Mouse (Mus musculus): Measurements from ENCODE around the gene Il15. TPM values are rescaled to one million over a fixed set of nuclear protein-coding genes. Genes with fewer than 3 reads are reported as not detected.
A peak's percentile ranks its signal among the peaks of the same experiment; 100 is the strongest.

The Il15 gene
- polyA plus RNA-seq, 1 experiment from 2014 or later = 3.5 TPM

DNA sequence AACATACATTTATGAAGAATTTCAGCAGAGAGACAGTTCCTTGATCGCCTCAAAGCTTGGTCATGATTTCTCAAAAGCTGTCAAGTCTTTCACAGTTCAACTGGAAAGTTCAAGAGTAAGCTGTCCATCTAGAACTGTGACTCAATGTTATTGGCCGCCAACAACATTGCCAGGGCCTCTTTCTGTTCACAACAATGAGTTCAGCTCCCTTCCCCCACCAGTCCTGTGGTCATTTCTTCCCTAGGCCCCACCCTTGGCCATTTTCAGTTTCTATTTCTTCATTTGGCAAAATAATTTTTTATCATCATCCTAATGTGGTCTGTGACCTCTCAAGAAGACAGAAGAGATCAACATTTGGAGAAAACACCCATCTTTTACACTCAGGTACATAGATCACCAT, 4.5 kb downstream of the Il15 start:
- no peaks in the 10 kb centered on the region for H3K27me3 ChIP-seq
- DNase-seq (ENCODE audit: low read depth, low spot score) (no peak), ATAC-seq (no peak)
- in situ Hi-C loops (cut with MboI; ENCODE audit: low pct_unique_long_range_greater_than_20kb) = no loop called here
- POLR2A ChIA-PET = interaction anchor here (0.5 to 0.7 kb wide), 2 partner anchors 20 to 86 kb away, joined by 4 read pairs; no protein-coding TSS in a partner anchor
- no peak for TF ChIP-seq CTCF (IDR thresholded peaks at IDR 0.05)
- CTCF ChIA-PET = no interaction called here

- POLR2A ChIA-PET = no interaction called here
- H3K27me3 ChIP-seq = no peaks in the 10 kb centered on the region
- in situ Hi-C loops (cut with MboI; ENCODE audit: low pct_unique_long_range_greater_than_20kb) = no loop called here
- ATAC-seq = no peak
- no peak for DNase-seq (ENCODE audit: low read depth, low spot score)
- TF ChIP-seq CTCF (IDR thresholded peaks at IDR 0.05) = no peak
- CTCF ChIA-PET = no interaction called here
These were observed 11.8 kb downstream of the Il15 start for GRCm38 (mm10) chr8:82391258-82391657.

- no peak for TF ChIP-seq CTCF (IDR thresholded peaks at IDR 0.05)
- ChIA-PET POLR2A (no interaction called here), CTCF (interaction anchor here (1.1 kb wide), 1 partner anchor 10 kb away, joined by 3 read pairs; no protein-coding TSS in a partner anchor)
- no peak for DNase-seq (ENCODE audit: low read depth, low spot score)
- ATAC-seq = no peak
- no peaks in the 10 kb centered on the region for H3K27me3 ChIP-seq
- in situ Hi-C loops (cut with MboI; ENCODE audit: low pct_unique_long_range_greater_than_20kb) = no loop called here
These were observed 14.6 kb downstream of the Il15 start for GRCm38 (mm10) chr8:82388356-82388902.

DNA sequence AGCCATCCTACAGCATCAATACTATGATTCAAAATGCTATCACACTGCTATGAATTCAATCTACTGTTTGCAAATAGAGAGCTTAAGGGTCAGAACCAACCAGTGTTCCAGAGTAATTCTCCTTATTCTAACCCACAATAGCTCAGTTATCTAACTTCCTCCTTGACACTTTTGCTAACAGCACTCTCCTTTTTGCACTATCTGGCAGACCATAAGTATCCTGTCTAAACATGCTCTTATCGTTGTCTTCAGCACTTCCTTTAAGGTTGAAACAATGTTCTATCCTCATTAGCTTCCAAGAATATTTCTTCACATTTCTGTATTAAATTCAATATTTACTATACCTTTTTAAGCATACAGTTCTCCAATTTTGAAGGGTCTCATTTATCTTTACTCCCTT, 15.4 kb downstream of the Il15 start:
- no peak for ATAC-seq
- TF ChIP-seq CTCF (IDR thresholded peaks at IDR 0.05) = no peak
- POLR2A ChIA-PET = interaction anchor here (0.7 kb wide), 1 partner anchor 75 kb away, joined by 3 read pairs; no protein-coding TSS in a partner anchor
- CTCF ChIA-PET = interaction anchor here (1.1 to 1.7 kb wide), 2 partner anchors 9 to 14 kb away, joined by 3 to 5 read pairs; no protein-coding TSS in a partner anchor
- in situ Hi-C loops (cut with MboI; ENCODE audit: low pct_unique_long_range_greater_than_20kb) = no loop called here
- no peaks in the 10 kb centered on the region for H3K27me3 ChIP-seq
- DNase-seq (ENCODE audit: low read depth, low spot score) = no peak

DNA sequence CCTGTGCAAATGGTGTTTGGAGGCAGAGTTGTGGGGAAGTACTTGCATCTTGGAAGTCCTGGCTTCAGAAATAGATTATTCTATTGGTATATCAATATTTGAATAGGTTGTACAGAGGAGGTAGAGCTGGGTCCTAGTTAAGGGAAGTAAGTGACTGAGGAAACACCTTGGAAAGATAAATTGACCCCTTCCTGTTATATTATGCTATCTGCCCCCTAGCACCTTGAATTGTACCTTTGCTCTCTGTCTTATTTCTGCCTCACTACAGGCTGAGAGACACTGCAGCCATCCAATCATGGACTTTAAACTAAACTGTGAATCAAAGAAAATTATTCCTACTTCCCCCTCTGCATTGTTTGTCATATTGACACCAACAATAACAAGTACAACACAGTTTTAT, 17.2 kb downstream of the Il15 start:
- ChIA-PET CTCF (no interaction called here), POLR2A (no interaction called here)
- no peak for TF ChIP-seq CTCF (IDR thresholded peaks at IDR 0.05)
- in situ Hi-C loops (cut with MboI; ENCODE audit: low pct_unique_long_range_greater_than_20kb) = no loop called here
- DNase-seq (ENCODE audit: low read depth, low spot score) (no peak), ATAC-seq (no peak)
- H3K27me3 ChIP-seq = no peaks in the 10 kb centered on the region

DNA sequence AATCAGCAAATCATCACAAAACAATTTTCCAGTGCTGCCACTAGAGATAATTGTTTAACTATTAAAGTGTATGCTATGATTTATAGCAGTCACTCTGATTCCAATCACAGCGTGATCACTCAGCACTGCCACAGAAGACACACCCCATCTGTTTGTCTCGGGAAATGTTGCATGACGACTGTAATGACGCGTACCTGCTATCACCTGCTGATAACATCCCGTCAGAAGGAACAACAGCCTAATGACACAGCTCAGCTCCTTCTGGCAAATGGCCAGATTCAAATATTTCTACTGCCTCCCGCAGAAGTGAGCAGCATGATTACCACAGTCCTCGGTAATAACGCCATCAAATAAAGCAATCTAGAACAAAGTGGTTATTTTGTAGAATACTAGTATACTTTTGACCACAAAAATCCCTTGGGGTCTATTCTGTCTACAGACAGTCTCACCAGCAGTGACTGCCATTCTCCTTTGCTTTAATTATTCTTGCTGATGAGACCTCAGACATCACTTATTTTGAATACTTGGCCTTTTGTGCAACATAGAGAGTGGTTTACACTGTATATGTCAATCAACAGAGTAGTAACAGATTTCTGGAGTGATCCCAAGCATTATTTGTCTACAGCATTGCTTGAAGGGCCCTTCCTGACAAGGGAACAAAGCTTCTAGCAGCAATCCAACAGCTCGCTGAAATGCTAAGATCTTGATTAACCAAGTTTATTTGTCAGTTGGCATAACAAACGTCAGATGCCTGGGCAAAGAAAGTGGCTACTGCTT, 18.4 kb downstream of the Il15 start:
- no peak for DNase-seq (ENCODE audit: low read depth, low spot score)
- ChIA-PET CTCF (interaction anchor here (1.3 to 1.4 kb wide), 2 partner anchors 10 to 34 kb away, joined by 4 to 7 read pairs; no protein-coding TSS in a partner anchor), POLR2A (interaction anchor here (1.0 kb wide), 1 partner anchor 303 kb away, joined by 4 read pairs; no protein-coding TSS in a partner anchor)
- TF ChIP-seq CTCF (IDR thresholded peaks at IDR 0.05) = no peak
- no peaks in the 10 kb centered on the region for H3K27me3 ChIP-seq
- peak; percentile 56 for ATAC-seq
- in situ Hi-C loops (cut with MboI; ENCODE audit: low pct_unique_long_range_greater_than_20kb) = no loop called here

- ChIA-PET CTCF (interaction anchor here (1.3 to 1.4 kb wide), 2 partner anchors 9 to 33 kb away, joined by 4 to 7 read pairs; no protein-coding TSS in a partner anchor), POLR2A (no interaction called here)
- ATAC-seq (peak; percentile 91), DNase-seq (ENCODE audit: low read depth, low spot score) (peak; percentile 54)
- H3K27me3 ChIP-seq = no peaks in the 10 kb centered on the region
- no peak for TF ChIP-seq CTCF (IDR thresholded peaks at IDR 0.05)
- in situ Hi-C loops (cut with MboI; ENCODE audit: low pct_unique_long_range_greater_than_20kb) = no loop called here
These were observed 19.7 kb downstream of the Il15 start for GRCm38 (mm10) chr8:82383346-82383745.

DNA sequence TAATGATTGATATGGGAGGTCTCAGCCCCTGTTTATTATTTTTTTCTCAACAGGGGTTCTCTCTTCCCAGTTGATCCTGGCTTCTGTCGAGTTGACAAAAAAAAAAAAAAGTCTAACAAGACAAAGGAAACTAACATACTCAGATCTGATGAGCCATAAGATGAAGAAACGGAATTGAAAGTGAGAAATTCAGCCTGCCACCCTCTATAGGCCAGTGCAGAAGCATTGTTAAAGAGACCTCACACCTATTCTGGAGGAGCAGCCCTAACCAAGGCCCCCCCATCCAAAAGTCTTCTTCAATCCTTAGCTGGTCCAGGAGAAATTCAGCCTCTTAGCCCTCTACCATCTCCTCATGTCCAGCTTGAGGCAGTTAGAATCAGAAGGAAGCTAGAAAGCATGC, 20.7 kb downstream of the Il15 start:
- ATAC-seq = no peak
- no peak for DNase-seq (ENCODE audit: low read depth, low spot score)
- POLR2A ChIA-PET = interaction anchor here (0.6 kb wide), 1 partner anchor 21 kb away, joined by 4 read pairs; no protein-coding TSS in a partner anchor
- no peaks in the 10 kb centered on the region for H3K27me3 ChIP-seq
- in situ Hi-C loops (cut with MboI; ENCODE audit: low pct_unique_long_range_greater_than_20kb) = no loop called here
- CTCF ChIA-PET = no interaction called here
- no peak for TF ChIP-seq CTCF (IDR thresholded peaks at IDR 0.05)

- H3K27me3 ChIP-seq = no peaks in the 10 kb centered on the region
- ATAC-seq = no peak
- ChIA-PET POLR2A (interaction anchor here (0.7 kb wide), 1 partner anchor 314 kb away, joined by 3 read pairs; no protein-coding TSS in a partner anchor), CTCF (interaction anchor here (0.8 to 1.9 kb wide), 4 partner anchors 9 to 315 kb away, joined by 3 to 7 read pairs (median 3); no protein-coding TSS in a partner anchor)
- TF ChIP-seq CTCF (IDR thresholded peaks at IDR 0.05) = no peak
- no peak for DNase-seq (ENCODE audit: low read depth, low spot score)
- in situ Hi-C loops (cut with MboI; ENCODE audit: low pct_unique_long_range_greater_than_20kb) = no loop called here
These were observed 28.6 kb downstream of the Il15 start for GRCm38 (mm10) chr8:82374470-82374869.

DNA sequence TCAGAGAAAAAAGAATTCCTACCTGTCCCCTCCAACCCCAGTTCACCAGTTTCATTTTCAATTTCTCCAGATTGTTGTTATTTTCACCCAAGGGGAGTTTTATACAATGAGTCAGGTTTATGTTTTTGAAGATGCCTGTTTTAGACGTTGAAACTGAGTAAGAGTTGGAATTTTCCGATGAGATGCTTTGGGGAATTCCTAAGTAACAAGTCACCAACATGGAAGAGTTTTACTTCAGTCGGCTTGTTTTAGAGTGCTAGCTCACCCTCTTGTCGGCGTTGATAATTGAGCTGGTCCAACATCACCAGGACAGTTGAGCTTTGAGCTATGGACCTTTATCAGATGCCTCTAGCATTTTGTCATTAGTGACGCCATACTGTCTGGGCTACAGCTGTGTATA, 30.2 kb downstream of the Il15 start:
- peak; percentile 69 for ATAC-seq
- no peak for TF ChIP-seq CTCF (IDR thresholded peaks at IDR 0.05)
- ChIA-PET POLR2A (no interaction called here), CTCF (no interaction called here)
- no peaks in the 10 kb centered on the region for H3K27me3 ChIP-seq
- no peak for DNase-seq (ENCODE audit: low read depth, low spot score)
- in situ Hi-C loops (cut with MboI; ENCODE audit: low pct_unique_long_range_greater_than_20kb) = no loop called here

GRCm38 (mm10) chr8:82370657-82371056, 32.4 kb downstream of the Il15 start:
- no peaks in the 10 kb centered on the region for H3K27me3 ChIP-seq
- CTCF ChIA-PET = interaction anchor here (0.8 to 1.3 kb wide), 4 partner anchors 8 to 142 kb away, joined by 3 read pairs; no protein-coding TSS in a partner anchor
- TF ChIP-seq CTCF (IDR thresholded peaks at IDR 0.05) = no peak
- DNase-seq (ENCODE audit: low read depth, low spot score) (no peak), ATAC-seq (no peak)
- POLR2A ChIA-PET = no interaction called here
- in situ Hi-C loops (cut with MboI; ENCODE audit: low pct_unique_long_range_greater_than_20kb) = no loop called here

All from Patski (cell line).